Mouse (Mus musculus): ENCODE measurements around the gene Zbp1.

Zbp1 gene

DNA sequence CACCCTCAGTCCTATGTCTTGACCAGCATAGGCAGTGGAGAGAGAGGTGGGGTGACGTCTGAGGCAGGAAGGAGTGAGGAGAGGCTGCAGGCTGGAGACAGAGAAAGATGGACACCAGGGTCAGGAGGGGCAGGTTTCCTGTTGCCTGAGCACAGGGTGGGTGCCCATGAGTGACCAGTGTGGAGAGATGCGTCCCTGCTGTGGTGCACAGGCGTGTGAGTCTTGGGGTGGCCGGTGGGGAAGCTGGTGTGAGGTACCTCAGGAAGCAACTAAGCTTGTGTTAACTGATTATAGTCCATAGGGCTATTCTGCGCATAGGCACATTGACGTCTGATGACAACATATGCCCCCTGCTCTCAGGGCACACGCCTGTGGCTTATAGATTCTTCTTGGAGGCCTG, 39.7 kb downstream of the Zbp1 start:
- no peak for DNase-seq (ENCODE audit: low spot score in 2 of 2)

GRCm38 (mm10) chr2:173177951-173178350, 40.8 kb downstream of the Zbp1 start:
- DNase-seq (ENCODE audit: low spot score in 2 of 2): no peak

- DNase-seq (ENCODE audit: low spot score in 2 of 2): no peak
These were observed 41.2 kb downstream of the Zbp1 start for GRCm38 (mm10) chr2:173177481-173177880.

DNA sequence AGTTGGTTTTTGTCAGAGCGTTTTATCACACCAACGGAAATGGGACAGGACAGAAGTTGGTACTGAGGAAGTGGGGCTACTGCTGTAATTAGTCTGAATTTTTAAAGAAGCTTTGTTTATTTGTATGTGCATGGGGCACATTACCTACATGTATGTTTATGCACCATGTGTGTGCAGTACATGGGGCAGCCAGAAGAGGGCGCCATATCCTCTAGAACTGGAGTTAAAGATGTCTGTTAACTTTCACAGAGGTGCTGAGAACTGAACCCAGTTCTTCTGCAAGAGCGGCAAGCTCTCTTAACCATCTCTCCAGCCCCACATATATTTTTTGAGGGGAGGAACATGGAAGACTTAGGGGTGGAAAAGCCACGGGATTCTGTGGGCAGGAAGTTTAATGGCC, 43.0 kb downstream of the Zbp1 start:
- no peak for DNase-seq (ENCODE audit: low spot score in 2 of 2)

GRCm38 (mm10) chr2:173174569-173174968, 44.2 kb downstream of the Zbp1 start:
- DNase-seq (ENCODE audit: low spot score in 2 of 2): no peak

DNA sequence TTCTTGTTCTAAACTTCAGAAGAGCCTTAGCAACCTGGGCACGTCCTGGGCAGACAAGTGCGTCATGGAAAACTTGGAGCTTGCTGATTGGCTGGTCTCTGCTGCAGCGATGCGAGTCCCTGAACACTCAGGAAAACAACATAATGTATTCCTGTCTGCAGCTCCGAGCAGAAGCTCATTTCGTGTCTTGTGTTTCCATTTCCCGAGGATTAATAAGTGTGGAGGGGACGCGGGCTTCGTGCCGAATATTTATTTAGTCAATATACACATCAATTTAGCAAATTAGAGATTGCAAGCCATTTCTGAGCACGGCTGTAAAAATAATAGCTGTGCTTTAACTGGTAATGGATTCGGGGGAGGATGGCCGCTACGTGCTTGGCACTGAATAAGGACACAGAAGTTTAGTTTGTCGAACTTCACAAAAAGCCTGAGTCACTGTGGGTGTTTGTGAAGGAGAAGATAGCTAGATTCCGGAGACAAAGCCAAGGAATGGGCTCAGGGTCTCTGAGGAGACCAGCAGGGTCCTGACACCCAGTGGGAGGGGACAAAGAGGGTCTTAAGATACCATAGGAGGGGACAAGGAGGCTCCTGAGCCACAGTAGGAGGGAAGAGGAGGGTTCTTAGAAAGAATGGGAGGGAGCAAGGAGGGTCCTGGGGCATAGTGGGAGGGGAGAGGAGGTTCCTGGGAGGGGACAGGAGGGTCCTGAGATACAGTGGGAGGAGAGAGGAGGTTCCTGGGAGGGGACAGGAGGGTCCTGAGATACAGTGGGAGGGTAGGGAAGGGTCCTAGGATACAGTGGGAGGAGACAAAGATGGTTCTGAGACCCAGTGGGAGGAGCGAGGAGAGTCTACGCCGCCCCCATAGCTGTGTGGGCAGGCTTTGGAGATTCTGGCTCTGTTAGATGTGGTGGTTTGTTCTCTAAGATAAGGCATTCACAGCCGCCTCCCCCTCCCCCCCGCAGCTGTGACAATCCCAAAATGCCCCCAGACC, 44.9 kb downstream of the Zbp1 start:
- peak; percentile 76 to 87 for DNase-seq (ENCODE audit: low spot score in 2 of 2)

DNA sequence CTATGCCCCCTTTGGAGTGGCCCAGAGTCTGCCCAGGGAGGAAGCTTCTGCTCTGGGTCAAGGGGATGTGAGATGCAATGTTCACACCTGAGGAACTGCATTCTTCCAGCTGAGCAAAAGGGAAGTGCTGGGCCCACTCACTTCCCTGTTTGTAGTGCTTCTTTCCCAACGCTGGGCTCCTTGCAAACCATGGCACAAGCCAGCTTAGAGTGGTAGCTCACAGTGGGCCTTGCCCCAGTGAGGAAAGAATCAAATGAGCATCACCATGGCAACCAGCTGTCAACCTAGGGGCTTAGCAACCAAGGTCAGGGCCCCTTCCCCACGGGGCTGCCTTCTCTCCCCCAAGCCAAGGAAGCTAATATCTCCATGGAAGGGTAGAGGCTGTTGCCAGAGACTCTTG, 45.7 kb downstream of the Zbp1 start:
- DNase-seq (ENCODE audit: low spot score in 2 of 2): no peak

GRCm38 (mm10) chr2:173172386-173172785, 46.3 kb downstream of the Zbp1 start:
- DNase-seq (ENCODE audit: low spot score in 2 of 2): no peak

GRCm38 (mm10) chr2:173171956-173172355, 46.8 kb downstream of the Zbp1 start:
- DNase-seq (ENCODE audit: low spot score in 2 of 2): no peak

- peak; percentile 50 to 56 for DNase-seq (ENCODE audit: low spot score in 2 of 2)
These were observed 47.3 kb downstream of the Zbp1 start for GRCm38 (mm10) chr2:173171470-173171869.

GRCm38 (mm10) chr2:173170715-173171114, 48.0 kb downstream of the Zbp1 start:
- DNase-seq (ENCODE audit: low spot score in 2 of 2): no peak

DNA sequence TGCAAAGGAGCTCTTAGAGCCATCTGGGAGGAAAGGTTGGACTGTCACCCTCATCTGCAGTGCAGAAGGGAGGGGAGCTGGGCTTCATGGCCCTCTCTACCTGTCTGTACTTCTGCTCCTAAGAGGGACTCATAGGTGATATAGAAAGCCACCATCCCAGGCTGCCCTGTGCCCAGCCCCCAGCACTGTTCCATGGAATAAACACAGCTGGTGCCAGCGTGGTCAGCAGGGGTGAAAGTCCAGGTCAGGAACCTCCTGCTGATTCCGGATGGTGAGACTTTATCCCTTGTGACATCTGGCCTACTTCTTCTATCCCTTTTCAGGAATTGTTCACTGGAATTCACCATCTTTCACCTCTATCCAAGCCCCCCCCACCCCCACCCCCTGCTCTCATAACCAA, 48.6 kb downstream of the Zbp1 start:
- no peak for DNase-seq (ENCODE audit: low spot score in 2 of 2)

DNA sequence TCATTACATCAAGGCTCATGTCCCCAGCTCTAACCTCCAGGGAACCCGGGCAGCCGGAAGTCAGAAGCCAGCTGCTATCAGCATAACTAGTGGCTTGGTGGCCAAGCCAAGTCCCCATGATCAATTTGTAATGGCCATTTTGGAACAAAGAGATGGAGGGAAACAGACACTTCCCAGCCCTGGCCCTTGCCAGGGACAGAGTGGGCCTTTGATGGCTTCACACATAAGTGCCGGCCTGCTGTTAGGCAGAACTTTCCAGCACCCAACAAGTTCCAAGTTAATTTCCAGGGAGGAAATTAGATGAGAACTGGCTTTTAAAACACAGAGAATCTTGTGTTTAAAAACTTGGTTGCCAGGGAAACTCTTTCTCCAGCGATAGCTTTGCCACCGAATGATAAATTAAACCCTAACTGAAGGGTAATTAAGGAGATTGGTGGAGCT, 50.3 kb downstream of the Zbp1 start:
- DNase-seq (ENCODE audit: low spot score in 2 of 2): no peak

GRCm38 (mm10) chr2:173165357-173165756, 53.4 kb downstream of the Zbp1 start:
- DNase-seq (ENCODE audit: low spot score in 2 of 2): no peak

- no peak for DNase-seq (ENCODE audit: low spot score in 2 of 2)
These were observed 53.8 kb downstream of the Zbp1 start for GRCm38 (mm10) chr2:173164946-173165345.

DNA sequence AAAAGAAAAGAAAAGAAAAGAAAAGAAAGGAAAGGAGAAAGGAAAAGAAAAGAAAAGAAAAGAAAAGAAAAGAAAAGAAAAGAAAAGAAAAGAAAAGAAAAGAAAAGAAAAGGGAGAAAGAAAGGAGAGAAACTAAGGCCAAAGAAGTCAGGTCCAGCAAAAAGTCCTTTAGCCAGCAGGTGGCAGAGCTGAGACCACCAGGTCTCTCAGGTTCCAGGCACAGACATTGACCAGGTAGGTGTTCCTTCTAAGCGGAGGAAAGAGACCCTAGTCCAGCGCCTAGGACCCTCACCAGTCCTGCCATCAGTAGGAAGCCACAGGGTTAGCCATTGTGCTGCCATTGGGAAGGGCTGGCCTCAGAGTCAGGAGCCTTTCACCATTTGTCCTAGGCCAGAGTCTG, 54.4 kb downstream of the Zbp1 start:
- DNase-seq (ENCODE audit: low spot score in 2 of 2): no peak

GRCm38 (mm10) chr2:173163380-173163779, 55.3 kb downstream of the Zbp1 start:
- no peak for DNase-seq (ENCODE audit: low spot score in 2 of 2)

- DNase-seq (ENCODE audit: low spot score in 2 of 2): peak in 1 of 2 experiments; percentile 43
These were observed 59.1 kb downstream of the Zbp1 start for GRCm38 (mm10) chr2:173159354-173160311.

GRCm38 (mm10) chr2:173158390-173159055, 60.2 kb downstream of the Zbp1 start:
- no peak for DNase-seq (ENCODE audit: low spot score in 2 of 2)

DNA sequence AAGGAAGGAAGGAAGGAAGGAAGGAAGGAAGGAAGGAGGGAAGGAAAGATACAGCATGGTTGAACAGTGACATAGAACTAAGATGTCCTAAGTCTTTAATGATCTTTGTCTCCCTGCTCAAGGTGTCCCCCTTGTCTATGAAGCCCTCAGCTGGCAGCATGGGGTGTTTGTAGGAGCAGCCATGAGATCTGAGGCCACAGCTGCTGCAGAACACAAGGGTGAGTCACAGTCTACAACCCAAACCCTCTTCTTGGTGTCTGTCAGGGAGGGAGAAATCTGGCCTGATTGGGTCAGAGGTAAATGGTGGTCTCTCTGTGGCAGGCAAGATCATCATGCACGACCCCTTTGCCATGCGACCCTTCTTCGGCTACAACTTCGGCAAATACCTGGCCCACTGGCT, 60.9 kb downstream of the Zbp1 start:
- DNase-seq (ENCODE audit: low spot score in 2 of 2): no peak

DNA sequence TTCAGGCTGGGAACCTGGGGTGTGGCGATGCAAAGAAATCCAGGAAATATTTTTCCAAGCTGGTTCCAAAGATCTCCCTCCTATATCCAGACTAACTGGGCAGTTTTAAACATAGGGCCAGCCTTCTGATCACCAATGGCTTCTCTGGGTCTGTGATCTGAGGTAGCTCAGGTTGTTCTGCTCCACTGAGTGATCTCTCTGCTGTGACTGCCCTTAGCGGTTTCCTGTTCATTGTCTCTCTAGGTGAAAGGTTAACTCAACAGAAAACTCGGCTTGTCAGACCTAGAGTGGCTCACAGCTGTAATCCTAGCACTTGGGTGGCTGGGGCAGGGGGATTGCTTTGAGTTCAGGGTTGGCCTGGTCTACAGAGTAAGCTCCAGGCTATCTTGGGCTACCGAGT, 61.3 kb downstream of the Zbp1 start:
- DNase-seq (ENCODE audit: low spot score in 2 of 2): no peak

GRCm38 (mm10) chr2:173156923-173157322, 61.8 kb downstream of the Zbp1 start:
- no peak for DNase-seq (ENCODE audit: low spot score in 2 of 2)
